Mouse (Mus musculus): Measurements from ENCODE around the gene Mark2. TPM values are rescaled to one million over a fixed set of nuclear protein-coding genes. Genes with fewer than 3 reads are reported as not detected.
A peak's percentile ranks its signal among the peaks of the same experiment; 100 is the strongest.

The Mark2 gene
- polyA plus RNA-seq, 1 experiment from 2014 or later = 58.4 TPM

DNA sequence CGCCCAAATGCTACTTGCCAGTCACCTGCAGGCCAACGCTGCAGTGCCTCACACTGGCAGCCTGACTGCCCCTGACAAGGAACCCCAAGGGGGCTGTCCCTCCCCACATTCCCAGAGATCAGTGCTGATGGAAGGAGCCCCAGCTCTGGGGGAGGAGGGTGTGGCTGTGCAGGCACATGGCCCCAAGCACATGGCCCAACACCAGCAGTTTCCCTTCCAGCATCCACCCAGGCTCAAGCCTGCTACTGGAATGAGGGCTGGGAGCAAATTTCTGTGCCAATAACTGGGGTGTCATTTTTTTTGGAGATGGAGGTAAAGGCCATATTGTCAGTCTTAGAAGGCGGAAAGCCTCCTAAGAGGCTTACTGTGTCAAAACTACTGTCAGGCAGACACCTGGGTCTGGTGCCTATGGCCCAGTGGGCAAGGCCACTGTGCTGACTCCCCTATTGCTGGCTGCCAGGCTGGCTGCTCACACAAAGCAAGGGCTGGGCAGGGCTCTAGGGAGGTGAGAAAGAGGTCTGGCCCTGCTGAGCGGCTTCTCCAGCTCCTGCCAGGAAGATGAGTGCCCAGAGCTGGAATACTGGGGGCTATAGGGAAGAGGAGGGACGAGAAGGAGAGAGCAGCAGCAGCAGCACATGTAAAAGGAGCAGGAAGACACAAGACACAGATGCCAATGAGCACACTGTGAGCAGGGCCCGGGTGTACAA lies 63.3 kb downstream of the Mark2 start:
- WGBS = 83% methylated on average over 6 of the region's 6 CpGs
- no peak overlapping the region for H3K9ac ChIP-seq (ENCODE audit: low read length)

DNA sequence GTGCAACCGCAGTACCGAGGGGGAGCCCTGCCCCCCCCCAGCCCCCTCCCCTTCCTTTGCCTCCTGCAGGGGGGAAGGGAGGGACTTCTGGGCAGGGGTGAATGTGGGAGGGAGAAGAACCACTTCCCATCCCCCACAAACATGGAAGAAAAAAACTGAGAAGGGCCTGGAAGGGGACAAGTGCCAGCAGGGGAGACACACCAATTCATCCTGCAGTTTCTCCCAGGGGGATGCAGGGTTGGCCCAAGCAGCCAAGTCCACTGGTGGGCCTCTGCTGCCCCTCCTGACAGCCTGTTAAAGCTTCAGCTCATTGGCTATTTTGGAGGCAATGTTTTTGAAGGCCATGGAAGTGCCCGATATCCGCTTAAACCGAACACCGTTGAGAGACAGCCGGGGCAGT lies 64.9 kb downstream of the Mark2 start:
- H3K9ac ChIP-seq (ENCODE audit: low read length) = no peak overlapping the region
- H3K4me3 ChIP-seq (ENCODE audit: low read depth, low read length) = no peak overlapping the region
- no peaks in the 10 kb centered on the region for H3K9me3 ChIP-seq (ENCODE audit: control insufficient read depth, low read length)
- H3K4me2 ChIP-seq (ENCODE audit: low read depth) = no peak overlapping the region
- no peaks in the 10 kb centered on the region for H3K27me3 ChIP-seq (ENCODE audit: control insufficient read depth, insufficient read depth, low read length)
- DNase-seq (ENCODE audit: low spot score) = peak; percentile 43
- 73% methylated on average over 7 of the region's 7 CpGs for WGBS
- H3K27ac ChIP-seq (ENCODE audit: low read depth, low read length) = peak overlapping the region; percentile 17; the same call in 1 of the 2 replicates
- ATAC-seq (ENCODE audit: insufficient read depth, low FRiP score, low TSS enrichment) = no peak
- peaks cover 41% of the 10 kb centered on the region for H3K36me3 ChIP-seq (ENCODE audit: control insufficient read depth, insufficient read depth, low read length)
- peaks cover 15% of the 10 kb centered on the region for H3K4me1 ChIP-seq (ENCODE audit: control insufficient read depth, insufficient read depth, low read length)

More for the DNA sequence above, 63.3 kb downstream of the Mark2 start:
- H3K9me3 ChIP-seq (ENCODE audit: control insufficient read depth, low read length) = no peaks in the 10 kb centered on the region
- peaks cover 15% of the 10 kb centered on the region for H3K4me1 ChIP-seq (ENCODE audit: control insufficient read depth, insufficient read depth, low read length)
- ATAC-seq (ENCODE audit: insufficient read depth, low FRiP score, low TSS enrichment) = no peak
- H3K4me2 ChIP-seq (ENCODE audit: low read depth) = no peak overlapping the region
- no peak overlapping the region for H3K4me3 ChIP-seq (ENCODE audit: low read depth, low read length)
- DNase-seq (ENCODE audit: low spot score) = no peak
- H3K36me3 ChIP-seq (ENCODE audit: control insufficient read depth, insufficient read depth, low read length) = peaks cover 32% of the 10 kb centered on the region
- H3K27ac ChIP-seq (ENCODE audit: low read depth, low read length) = no peak overlapping the region
- H3K27me3 ChIP-seq (ENCODE audit: control insufficient read depth, insufficient read depth, low read length) = no peaks in the 10 kb centered on the region

DNA sequence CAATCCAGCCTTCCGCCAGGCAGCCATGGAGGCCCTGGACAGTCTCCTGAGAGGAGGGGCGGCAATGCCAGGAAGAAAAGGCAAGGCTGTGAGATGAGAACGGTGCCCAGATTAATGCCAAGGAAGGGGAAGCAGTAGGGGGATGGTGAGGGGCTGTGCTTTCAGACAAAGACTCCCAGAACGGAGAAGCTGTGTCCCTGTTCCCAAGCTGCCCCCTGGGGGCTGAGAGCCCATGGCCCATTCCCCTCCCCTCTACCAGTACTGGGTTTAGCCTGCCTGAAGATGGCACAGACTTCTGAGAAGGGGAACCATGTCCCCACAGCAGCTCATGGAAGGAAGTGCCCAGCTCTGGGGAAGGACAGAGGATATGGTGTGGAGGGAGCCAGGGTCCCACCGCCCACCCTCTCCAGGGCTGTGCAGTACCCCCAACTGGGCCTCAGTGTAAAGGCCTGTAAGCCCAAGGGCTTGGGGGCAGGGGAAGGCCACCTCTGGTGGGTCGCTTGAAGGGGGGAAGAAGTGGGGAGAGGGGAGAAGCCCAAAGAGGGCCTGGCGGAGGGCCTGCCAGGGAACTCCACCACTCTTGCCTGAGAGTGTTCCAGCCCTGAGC lies 65.5 kb downstream of the Mark2 start:
- Histone ChIP-seq H3K27ac (ENCODE audit: low read depth, low read length) (peak overlapping the region; percentile 78), H3K9me3 (ENCODE audit: control insufficient read depth, low read length) (no peaks in the 10 kb centered on the region), H3K4me1 (ENCODE audit: control insufficient read depth, insufficient read depth, low read length) (peaks cover 15% of the 10 kb centered on the region), H3K9ac (ENCODE audit: low read length) (peak overlapping the region; percentile 33; the same call in 1 of the 2 replicates), H3K36me3 (ENCODE audit: control insufficient read depth, insufficient read depth, low read length) (peaks cover 41% of the 10 kb centered on the region), H3K4me3 (ENCODE audit: low read depth, low read length) (no peak overlapping the region), H3K27me3 (ENCODE audit: control insufficient read depth, insufficient read depth, low read length) (no peaks in the 10 kb centered on the region), H3K4me2 (ENCODE audit: low read depth) (no peak overlapping the region; the same call in 1 of the 2 replicates)
- ATAC-seq (ENCODE audit: insufficient read depth, low FRiP score, low TSS enrichment) (peak; percentile 22; the same call in 1 of the 2 replicates), DNase-seq (ENCODE audit: low spot score) (peak; percentile 53)
- 49% methylated on average over 7 of the region's 7 CpGs for WGBS

DNA sequence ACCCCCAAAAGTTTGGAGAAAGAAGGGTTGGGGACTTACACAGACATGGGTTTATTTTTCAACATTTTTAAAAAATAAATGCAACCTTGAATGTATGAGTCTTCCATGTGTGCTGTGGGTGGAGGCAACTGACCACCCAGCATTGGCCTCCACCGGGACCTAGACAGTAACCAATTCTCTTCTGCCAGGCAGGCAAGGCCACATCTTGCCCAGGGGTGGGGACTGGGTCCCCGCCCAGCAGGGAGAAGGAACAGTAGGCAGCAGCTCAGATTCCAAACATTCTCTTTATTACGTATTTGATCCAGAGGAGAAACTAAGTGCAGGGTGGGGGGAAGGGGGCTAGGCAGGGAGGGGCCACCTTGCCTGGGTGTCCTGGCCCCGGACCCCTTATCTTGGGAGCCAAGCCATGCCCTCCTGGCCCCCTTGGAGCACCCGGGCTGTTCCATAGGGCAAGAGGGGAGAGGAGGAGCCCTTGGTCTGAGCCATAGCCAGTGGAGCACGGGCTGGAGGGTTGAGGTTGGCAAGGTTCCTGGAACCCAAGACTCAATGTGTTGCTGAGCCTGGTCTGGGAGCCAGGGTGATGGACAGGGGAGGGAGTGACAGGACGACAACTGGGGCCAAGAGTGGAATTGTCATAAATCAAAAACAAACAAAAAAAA lies 66.4 kb downstream of the Mark2 start:
- Histone ChIP-seq H3K9ac (ENCODE audit: low read length) (no peak overlapping the region), H3K4me1 (ENCODE audit: control insufficient read depth, insufficient read depth, low read length) (peaks cover 21% of the 10 kb centered on the region), H3K27me3 (ENCODE audit: control insufficient read depth, insufficient read depth, low read length) (no peaks in the 10 kb centered on the region), H3K4me2 (ENCODE audit: low read depth) (no peak overlapping the region), H3K4me3 (ENCODE audit: low read depth, low read length) (no peak overlapping the region), H3K27ac (ENCODE audit: low read depth, low read length) (no peak overlapping the region), H3K36me3 (ENCODE audit: control insufficient read depth, insufficient read depth, low read length) (peaks cover 44% of the 10 kb centered on the region), H3K9me3 (ENCODE audit: control insufficient read depth, low read length) (no peaks in the 10 kb centered on the region)
- no peak for DNase-seq (ENCODE audit: low spot score)
- no peak for ATAC-seq (ENCODE audit: insufficient read depth, low FRiP score, low TSS enrichment)
- 58% methylated on average over 7 of the region's 7 CpGs for WGBS

DNA sequence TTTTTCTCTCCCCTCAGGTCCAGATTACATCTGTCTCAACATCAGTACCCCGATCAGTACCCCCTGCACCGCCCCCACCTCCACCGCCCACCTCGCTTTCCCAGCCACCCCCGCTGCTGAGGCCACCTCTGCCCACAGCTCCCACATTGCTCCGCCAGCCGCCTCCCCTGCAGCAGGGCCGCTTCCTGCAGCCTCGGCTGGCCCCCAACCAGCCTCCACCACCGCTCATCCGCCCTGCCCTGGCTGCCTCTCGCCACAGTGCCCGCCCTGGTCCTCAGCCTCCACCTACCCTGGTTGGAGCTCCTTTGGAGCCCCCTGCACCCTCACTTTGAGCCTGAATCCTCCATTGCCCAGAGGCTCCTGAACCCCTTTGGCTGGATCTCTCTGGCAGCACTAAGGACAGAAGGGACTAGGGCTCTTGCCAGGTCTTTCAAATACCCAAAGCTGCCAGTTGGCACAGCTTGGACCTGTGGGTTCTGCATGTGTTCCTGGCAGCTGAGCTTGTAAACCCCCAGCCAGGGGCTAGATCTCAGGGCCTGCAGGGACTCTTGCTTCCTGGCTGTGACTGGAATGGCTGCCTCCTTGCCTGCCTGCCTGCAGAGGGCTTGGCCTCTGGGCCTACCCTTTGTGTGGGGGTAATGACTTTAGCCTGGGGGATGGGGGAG lies 67.2 kb downstream of the Mark2 start:
- Histone ChIP-seq H3K4me2 (ENCODE audit: low read depth) (0 out of 2 replicates have a peak overlapping the region, but pooled peaks have one; percentile 10), H3K27me3 (ENCODE audit: control insufficient read depth, insufficient read depth, low read length) (no peaks in the 10 kb centered on the region), H3K27ac (ENCODE audit: low read depth, low read length) (peak overlapping the region; percentile 45; the same call in 1 of the 2 replicates), H3K36me3 (ENCODE audit: control insufficient read depth, insufficient read depth, low read length) (peaks cover 44% of the 10 kb centered on the region), H3K4me3 (ENCODE audit: low read depth, low read length) (no peak overlapping the region), H3K4me1 (ENCODE audit: control insufficient read depth, insufficient read depth, low read length) (peaks cover 22% of the 10 kb centered on the region), H3K9ac (ENCODE audit: low read length) (0 out of 2 replicates have a peak overlapping the region, but pooled peaks have one; percentile 11), H3K9me3 (ENCODE audit: control insufficient read depth, low read length) (no peaks in the 10 kb centered on the region)
- 72% methylated on average over 13 of the region's 13 CpGs for WGBS
- DNase-seq (ENCODE audit: low spot score) = no peak
- ATAC-seq (ENCODE audit: insufficient read depth, low FRiP score, low TSS enrichment) = no peak

DNA sequence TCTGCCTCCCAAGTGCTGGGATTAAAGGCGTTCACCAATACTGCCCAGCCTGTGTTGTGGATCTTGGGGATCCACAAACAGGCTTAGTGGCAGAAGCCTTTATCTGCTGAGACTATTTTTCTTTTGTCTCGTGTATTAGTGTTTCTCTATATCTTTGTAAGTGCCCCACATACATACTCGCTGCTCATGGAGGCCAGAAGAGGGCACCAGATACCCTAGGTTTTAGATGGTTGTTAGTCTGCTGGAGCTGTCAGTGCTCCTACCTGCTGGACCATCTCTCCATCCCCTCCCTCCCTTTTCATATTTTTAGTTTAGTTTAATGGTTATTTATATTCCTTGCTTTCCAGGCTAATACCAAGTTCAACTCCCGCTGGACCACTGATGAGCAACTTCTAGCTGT lies 68.2 kb downstream of the Mark2 start:
- Histone ChIP-seq H3K9ac (ENCODE audit: low read length) (no peak overlapping the region), H3K27ac (ENCODE audit: low read depth, low read length) (no peak overlapping the region), H3K4me1 (ENCODE audit: control insufficient read depth, insufficient read depth, low read length) (peaks cover 22% of the 10 kb centered on the region), H3K4me2 (ENCODE audit: low read depth) (no peak overlapping the region), H3K4me3 (ENCODE audit: low read depth, low read length) (no peak overlapping the region), H3K36me3 (ENCODE audit: control insufficient read depth, insufficient read depth, low read length) (peaks cover 42% of the 10 kb centered on the region), H3K27me3 (ENCODE audit: control insufficient read depth, insufficient read depth, low read length) (no peaks in the 10 kb centered on the region), H3K9me3 (ENCODE audit: control insufficient read depth, low read length) (no peaks in the 10 kb centered on the region)
- no peak for DNase-seq (ENCODE audit: low spot score)
- 89% methylated on average over 4 of the region's 4 CpGs for WGBS
- ATAC-seq (ENCODE audit: insufficient read depth, low FRiP score, low TSS enrichment) = no peak

DNA sequence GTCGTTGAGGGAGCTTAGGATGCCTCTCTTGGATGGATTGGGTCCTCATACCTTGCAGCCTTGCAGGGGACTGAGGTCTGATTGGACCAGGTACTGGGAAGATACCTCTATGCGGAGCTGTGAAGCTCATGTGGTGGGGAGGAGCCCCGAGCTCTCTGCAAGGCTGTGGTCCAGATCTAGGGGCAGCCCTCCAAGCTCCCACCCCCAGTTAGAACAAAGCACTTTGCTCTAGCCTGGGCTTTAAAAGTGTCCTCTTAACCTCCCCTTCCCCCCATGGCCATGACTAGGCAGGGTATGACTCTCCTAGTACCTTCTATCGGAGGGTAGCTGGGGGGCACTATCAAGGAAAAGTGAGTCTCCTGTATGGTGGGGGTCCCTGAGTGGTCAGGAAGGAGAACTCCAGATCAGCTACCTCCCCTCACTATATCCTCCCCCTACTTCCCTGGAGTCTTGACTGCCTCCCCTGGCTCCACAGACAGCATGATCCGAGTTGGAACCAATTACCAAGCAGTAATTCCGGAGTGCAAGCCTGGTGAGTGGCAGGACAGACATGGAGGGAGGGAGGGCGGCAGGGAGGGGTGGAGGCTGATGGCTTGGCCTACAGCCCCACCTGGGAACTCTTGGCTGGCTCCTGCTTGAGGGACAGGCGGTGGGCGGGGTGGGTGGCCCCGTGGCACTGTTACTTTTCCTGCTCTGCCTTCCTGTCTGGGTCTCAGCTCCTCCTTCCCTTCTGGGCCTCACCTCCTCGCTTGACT lies 72.2 kb downstream of the Mark2 start:
- Histone ChIP-seq H3K4me1 (ENCODE audit: control insufficient read depth, insufficient read depth, low read length) (peaks cover 42% of the 10 kb centered on the region), H3K9me3 (ENCODE audit: control insufficient read depth, low read length) (no peaks in the 10 kb centered on the region), H3K27me3 (ENCODE audit: control insufficient read depth, insufficient read depth, low read length) (no peaks in the 10 kb centered on the region), H3K36me3 (ENCODE audit: control insufficient read depth, insufficient read depth, low read length) (peaks cover 34% of the 10 kb centered on the region), H3K4me3 (ENCODE audit: low read depth, low read length) (peak overlapping the region; percentile 94), H3K9ac (ENCODE audit: low read length) (peak overlapping the region; percentile 98), H3K4me2 (ENCODE audit: low read depth) (peak overlapping the region; percentile 92), H3K27ac (ENCODE audit: low read depth, low read length) (peak overlapping the region; percentile 100)
- WGBS = 4% methylated on average over 10 of the region's 11 CpGs
- ATAC-seq (ENCODE audit: insufficient read depth, low FRiP score, low TSS enrichment) (no peak), DNase-seq (ENCODE audit: low spot score) (no peak)

DNA sequence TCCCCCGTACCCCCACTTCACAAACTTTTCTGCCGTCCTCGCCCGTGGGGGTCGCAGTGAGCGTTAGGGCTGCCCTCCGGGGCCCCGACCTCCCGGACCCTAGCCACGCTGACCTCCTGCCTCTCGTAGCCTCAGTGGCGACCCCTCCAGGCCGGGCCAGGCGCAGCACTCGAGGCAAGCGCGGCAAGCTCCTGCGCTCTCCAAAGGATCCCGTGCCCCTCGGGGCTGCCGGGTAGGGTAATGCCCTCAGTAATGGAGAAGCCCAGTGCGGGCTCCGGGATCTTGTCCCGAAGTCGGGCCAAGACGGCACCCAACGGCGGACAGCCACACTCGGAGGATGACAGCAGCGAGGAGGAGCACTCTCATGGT lies 73.0 kb downstream of the Mark2 start:
- Histone ChIP-seq H3K27me3 (ENCODE audit: control insufficient read depth, insufficient read depth, low read length) (no peaks in the 10 kb centered on the region), H3K4me3 (ENCODE audit: low read depth, low read length) (peak overlapping the region; percentile 94), H3K4me2 (ENCODE audit: low read depth) (peak overlapping the region; percentile 92), H3K9me3 (ENCODE audit: control insufficient read depth, low read length) (no peaks in the 10 kb centered on the region), H3K4me1 (ENCODE audit: control insufficient read depth, insufficient read depth, low read length) (peaks cover 43% of the 10 kb centered on the region), H3K36me3 (ENCODE audit: control insufficient read depth, insufficient read depth, low read length) (peaks cover 28% of the 10 kb centered on the region), H3K27ac (ENCODE audit: low read depth, low read length) (peak overlapping the region; percentile 100), H3K9ac (ENCODE audit: low read length) (peak overlapping the region; percentile 98)
- DNase-seq (ENCODE audit: low spot score) (peak; percentile 91), ATAC-seq (ENCODE audit: insufficient read depth, low FRiP score, low TSS enrichment) (peak; percentile 17; the same call in 1 of the 2 replicates)
- WGBS = under 1% methylated on average over 30 of the region's 30 CpGs
